Mouse (Mus musculus) adrenal gland, adult 18-20 months (tissue): ENCODE results near the gene Pou2af1. TPM values are rescaled to one million over a fixed set of nuclear protein-coding genes. Genes with fewer than 3 reads are reported as not detected.

Experiments used
- DNase-seq, 2 experiments: peaks; one replicate each; pipeline ENCODE4 v3.0.0; 2021 to 2022; ENCODE audit warnings: low spot score in 2 of 2
- total RNA-seq, 2 experiments: library from RNA; stranded (reverse); gene quantifications; 1 replicate in 1 of 2; 2 replicates in 1 of 2; pipeline ENCODE4 v1.2.3; 2021

Pou2af1 gene
- total RNA-seq, 2 experiments from 2014 or later: 0.20 to 0.35 TPM

DNA sequence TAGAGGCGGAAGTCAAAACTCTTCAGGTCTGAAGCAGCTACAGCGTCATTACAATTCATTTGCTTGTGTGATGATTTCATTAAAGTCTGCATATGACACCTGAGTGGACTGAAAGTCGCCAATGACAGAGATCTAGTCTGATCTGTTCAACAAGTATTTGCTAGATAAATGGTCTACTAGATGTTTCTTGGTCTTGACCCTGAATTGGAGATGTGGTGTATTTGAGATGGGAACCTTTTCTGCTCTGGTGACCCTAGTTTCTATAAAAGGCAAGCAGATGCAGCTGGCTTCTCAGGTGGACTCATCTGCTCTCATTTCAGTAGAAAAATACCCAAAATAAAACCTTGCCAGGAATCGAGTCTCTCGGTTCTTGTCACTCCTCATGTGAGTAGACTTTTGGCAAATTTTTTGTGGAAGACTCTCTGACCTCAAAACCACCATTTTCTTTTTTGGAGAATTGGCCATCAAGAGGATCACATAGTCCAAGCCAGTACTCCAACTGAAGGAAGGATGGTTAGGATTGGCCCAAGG lies 12.2 kb downstream of the Pou2af1 start:
- DNase-seq: no peak

DNA sequence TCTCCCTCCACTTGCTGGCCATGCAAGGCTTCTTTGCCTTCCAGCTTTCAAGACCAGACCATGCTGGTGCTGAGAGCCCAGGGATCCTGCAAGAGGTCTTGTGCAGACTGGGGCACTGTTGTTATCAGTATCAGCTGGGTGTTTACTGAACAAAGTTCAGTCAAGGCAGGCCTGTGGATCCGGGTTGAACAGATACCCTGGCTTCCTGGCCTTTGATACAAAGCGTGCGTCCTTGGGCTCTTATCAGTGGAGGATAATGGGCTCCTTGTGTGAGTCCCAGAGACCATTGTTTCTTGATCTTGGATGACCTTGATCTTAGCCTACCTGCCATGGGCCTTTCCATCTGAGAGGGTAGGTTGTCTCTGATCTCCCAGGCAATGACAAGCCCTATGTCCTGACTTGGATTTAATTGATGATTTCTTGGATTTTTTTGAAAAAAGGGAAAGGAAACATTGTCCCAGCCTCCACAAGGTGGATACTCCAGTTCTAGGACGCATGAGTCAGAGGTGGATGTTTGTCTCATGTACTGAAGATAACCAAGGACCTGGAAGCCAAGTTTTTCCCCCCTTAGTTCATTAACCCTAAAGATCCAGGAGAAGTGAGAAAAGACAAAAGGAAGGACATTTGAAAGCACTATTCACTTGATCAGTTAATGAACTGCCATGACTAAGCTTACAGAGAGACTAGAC lies 17.3 kb downstream of the Pou2af1 start:
- DNase-seq: no peak

DNA sequence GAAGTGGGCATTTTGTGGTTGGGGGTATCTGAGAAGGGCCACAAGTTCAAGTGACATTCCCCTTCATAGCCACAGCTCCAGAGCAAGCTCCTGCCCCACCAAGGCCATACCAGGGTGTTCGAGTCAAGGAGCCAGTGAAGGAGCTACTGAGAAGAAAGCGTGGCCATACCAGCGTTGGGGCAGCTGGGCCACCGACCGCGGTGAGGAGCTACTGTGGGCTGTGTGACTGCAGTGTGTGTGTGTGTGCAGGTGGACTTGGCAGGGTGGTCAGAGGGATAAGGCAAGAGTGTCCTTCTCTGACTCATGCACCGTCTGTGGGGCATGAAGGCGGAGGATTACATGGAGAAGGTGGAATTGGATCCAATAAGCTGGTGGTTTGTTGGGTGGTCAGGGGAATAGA lies 18.7 kb downstream of the Pou2af1 start:
- no peak for DNase-seq

DNA sequence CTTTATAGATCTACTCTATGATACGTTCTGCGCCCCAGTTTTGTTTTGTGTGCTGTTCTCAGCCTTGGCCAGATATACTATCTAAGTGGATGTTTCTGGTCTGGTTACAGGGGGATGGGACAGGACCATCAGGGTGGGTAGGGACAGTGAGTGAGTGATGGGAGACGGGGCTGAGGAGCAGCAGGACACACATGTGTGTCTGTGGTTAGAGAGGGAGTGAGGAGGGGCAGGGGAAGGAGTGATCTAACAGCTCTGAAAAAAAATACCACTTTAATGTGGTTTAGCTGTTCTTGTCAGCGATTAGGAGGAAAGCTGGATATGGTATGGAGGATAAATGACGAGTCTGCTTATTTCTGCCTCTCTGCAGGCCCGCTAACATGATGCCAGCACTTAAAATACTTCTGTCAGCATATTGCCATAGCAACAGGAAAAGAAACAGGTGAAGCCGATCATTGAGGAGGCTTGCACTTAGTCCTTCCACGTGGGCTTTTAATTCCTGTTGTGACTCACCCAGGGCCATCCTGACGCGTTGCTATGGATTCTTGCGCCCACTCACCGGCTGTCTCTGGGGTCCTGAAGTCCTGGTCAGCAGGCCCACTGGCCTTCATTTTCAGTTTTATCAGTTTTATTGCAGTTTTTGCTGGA lies 25.4 kb downstream of the Pou2af1 start:
- DNase-seq: no peak

DNA sequence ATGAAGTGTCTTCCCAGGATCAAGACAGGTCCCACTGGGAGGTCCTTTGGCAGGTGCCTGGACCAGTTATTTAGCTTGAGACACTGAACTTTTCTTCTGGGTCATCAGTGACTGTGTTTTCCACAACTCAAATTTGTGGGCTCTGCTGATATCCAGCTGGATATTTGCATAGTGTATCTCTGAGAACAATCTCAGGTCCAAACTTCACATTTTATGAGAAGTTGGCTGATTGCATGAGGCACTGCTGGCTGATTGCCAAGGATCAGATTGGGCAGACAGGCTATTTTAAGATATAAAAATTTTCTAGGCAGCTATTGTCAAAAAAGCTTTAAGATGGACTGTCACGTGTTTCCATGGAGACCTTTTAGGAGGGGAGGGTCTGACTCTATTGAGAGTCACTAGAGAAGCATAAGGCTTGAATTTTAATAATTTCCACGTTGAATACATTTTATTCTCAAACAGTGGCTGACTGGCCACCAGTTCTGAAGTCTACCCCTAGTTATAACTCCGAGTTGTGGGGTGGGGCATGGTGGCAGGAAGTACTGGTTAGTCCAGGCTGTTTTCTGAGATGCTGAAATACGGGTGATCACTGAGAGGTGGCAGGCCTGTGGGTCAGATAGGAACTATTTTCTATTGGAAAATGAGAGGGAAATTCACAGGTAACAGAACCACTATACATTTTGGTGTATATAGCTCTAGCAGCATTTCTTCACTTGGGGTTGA lies 43.4 kb downstream of the Pou2af1 start:
- DNase-seq: no peak

DNA sequence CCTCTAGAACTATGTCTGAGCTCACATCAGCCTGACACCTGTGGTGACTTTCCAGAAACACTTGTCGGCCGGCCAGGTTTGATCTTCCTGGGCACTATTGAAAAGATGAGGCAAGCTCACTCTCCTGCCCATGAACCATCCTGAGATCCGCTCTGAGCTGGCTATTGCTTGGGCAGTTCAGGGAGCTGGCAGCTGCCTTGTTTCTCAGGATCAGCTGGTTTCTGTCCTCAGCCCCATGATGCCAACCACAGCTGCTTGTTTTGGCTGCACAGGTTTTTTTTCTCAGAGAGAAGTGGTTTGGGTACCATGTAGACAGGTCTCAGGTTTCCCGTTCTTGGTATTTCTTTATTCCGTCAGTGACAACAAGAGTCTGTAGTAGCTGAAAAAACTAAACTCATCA lies 44.9 kb downstream of the Pou2af1 start:
- DNase-seq: no peak

DNA sequence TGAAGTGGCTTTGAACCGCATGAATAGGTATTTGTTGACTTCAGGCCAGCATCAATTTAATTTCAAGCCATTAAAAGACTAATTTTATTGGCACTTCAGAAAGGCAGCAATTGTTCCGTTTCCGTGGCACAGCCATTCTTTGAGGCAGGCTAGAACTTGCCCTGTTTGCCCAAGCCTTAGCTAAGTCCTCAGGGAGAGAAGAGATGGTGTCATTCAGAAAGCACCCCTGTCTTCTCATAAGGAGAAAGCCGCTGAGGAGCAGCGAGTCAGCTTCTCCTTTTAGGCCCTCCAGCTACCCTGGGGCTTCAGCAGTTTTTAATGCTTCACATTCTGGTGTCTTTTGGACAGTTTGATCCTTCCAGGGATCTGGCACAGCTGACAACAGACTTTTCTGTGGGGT lies 55.3 kb downstream of the Pou2af1 start:
- DNase-seq: no peak

DNA sequence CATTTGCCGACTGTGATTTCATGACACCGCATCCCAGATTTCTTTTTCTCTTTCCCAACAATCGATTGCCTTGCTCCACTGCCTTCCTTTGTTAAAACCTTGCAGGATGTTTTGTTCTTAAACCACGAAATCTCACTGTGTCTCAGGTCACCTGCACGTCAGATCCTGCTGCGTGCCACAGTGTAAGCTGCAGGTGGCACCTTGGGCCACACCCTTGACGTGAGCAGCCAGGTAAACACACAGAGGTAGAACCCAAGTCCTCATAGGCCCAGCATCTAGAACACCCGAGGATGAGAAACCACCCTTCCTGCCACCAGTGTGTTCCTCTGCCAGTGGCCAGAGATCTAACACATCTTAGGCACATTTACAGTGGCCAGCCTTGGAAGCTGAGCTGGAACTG lies 57.6 kb downstream of the Pou2af1 start:
- no peak for DNase-seq

DNA sequence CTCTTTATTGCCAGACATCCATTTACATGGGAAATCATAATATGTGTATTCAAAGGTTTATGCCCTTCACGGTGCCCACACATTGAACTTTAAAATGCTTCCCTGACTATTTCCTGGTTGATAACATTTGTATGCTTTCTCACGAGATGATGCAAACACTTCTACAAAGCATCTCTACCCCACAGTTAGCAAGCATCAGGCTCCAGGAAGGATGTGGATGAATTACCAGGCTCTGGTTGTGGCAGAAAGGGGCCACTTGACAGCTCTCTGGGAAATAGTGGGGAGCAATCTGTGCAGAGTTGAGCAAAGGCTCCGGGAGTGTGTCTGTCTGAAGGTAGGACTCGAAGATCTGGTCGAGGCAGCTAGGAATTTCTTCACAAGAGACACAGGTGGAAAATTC lies 58.6 kb downstream of the Pou2af1 start:
- no peak for DNase-seq

DNA sequence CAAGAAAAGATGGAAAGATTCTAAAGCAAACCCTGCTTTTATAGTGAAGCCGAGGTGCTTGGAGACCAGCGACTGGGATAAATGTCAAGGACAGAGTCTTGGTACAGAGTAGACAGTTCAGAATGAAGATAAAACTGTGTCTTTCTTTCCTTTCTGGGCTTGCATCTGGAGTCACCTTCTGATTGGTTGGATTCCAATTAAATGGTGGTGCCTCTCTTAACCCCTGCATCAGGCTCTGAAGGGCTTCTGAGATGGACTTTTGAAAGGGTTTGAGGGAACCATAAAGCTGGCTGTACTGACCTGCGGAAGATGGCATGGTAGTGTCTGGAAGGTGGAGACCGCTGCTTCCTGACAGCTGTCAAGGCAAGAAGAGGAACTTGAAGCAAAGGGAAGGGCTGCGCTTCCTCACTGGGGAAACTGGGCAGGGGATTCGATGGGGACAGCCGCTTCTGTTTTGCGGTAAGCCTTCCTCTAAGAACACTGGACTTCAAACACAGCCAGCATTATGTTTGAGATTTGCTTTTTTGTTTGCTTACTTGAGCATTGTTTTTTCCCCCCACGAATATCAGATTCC lies 60.2 kb downstream of the Pou2af1 start:
- DNase-seq: peak; percentile 32 to 44

DNA sequence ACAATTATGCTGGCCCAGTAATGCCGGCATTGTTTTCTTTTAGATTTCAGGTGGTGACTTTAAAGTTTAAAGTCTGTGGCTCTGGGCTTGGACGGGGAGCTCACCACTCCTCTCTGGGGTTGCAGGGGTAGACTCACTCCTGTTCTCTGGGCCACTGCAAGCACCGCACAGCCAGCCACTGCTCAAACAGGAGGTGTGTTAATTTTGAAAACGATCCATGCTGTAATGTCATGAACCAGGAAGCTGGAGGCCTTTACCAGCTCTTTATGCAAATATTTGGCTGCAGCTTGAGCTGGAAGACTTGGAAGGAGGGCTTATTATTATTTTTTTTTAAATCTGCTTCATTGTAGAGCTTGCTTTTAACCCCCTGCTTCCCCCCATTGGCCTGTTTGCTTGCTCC lies 61.2 kb downstream of the Pou2af1 start:
- DNase-seq: no peak

DNA sequence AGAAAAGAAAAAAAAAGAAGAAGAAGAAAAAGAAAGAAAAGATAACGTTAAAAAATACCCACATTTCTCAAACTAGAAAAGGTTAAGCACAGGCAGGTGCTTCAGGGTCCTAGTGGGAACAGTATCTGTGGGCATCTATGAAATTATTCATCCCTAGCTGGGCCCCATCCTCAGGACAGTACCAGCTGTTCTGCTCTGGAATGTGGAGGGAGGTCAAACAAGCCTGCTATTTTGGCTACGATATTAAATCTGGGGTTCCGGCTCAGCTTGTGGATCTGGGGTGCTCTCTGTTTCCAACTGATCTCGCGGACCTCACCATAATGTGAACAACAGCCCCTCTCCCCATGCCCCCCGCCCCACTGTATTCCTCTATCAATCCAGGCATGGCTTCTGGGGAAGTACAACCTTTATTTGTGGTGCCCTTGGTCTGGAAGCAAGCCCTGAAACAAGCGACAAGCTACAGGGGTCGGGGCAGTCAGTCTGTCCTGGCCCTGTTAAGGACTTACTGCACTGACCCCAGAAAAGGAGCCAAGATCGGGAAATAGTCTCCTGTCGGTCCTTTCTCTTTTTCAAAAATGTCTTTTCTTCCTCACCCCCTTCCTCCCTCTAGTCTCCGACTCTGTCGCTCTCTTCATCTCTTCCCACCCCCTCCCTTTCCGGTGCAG lies 64.5 kb downstream of the Pou2af1 start:
- no peak for DNase-seq

DNA sequence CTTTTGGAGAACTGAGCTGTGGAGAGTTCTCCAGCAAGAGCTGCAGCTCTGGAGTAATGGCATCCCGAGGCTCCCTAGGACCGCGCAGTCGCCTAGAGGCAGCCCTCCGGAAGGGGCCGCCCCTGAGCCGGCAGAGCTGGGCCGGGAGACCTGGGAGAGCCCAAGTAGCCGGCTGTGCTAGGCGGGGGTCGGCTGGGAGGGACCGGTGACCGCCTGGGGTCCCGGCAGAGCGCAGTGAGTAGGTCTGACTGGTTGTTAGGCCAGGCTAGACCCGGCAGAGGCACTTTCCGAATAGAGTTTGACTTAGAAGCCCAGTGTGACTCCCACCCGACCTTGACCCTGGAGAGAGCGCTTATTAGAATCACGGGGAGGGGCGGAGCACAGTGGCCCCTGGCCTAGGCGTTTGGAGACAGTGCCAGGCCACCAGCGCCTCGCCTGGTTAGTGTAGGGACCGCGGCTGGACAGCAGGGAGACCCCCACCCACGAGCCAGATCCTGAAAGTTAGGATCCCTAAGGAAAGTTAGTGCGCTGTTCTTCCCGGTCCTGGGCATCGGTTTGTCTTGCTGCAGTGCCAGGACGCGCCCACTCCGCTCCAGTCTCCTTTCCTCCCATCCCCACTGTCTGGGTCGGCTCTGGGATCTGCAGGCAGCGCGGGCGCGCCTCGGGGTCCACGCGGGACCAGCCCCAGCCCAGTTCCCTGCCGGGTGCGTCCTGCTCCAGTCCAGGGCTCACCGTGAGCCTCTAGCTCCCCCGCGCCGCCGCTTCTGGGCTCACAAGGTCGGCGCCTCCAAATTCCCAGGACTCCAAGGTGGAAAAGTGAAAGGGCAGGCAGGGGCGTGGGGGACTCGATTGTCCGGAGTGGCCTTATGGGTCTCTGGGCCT lies 65.2 kb downstream of the Pou2af1 start, which contains the start of gene Colca2:
TSS of gene Colca2 (minus strand) at position 70 of the 882 bp plus-strand sequence.
- DNase-seq: peak; percentile 77 to 81

DNA sequence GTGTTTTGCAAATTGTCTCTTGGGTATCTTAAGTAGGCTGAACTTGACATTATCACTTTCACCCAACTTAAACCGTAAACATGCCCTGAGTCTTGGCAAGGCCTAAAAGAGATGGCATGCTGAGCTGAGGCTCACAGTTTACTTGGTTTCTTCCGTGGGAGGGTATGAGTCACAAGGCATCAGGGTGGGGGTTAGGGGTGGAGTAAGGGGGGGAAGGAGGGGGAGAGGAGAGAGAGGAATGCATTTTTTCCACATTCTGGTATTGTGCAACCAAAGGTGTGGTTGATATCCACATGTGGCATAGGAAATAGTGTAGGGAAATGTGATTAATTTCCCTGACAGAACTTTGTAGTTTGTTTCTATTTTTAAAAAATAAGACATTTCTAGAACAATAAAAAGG lies 72.6 kb downstream of the Pou2af1 start:
- no peak for DNase-seq

Other genes with a start within 250 kb of the Pou2af1 start
- gene Sik2, start 204.6 kb upstream of the Pou2af1 start, total RNA-seq: 100 to 1,000 TPM; 120 to 197 TPM
- gene Btg4, start 152.8 kb upstream of the Pou2af1 start, total RNA-seq: not detected
- gene Layn, start 136.6 kb upstream of the Pou2af1 start, total RNA-seq: 1 to 10 TPM; 4.3 to 4.8 TPM
- not detected for gene 4833427G06Rik, start 111.6 kb upstream of the Pou2af1 start, total RNA-seq
- not detected for gene Gm32742, start 48.2 kb upstream of the Pou2af1 start, total RNA-seq
- 1 to 10 TPM; 2.0 to 3.3 TPM for gene Colca2, start 64.9 kb downstream of the Pou2af1 start, total RNA-seq
- not detected for gene 1810046K07Rik, start 115.2 kb downstream of the Pou2af1 start, total RNA-seq